Comparison of ENCODE assay signal across 9 mouse cellular contexts in the genomic region with DNA sequence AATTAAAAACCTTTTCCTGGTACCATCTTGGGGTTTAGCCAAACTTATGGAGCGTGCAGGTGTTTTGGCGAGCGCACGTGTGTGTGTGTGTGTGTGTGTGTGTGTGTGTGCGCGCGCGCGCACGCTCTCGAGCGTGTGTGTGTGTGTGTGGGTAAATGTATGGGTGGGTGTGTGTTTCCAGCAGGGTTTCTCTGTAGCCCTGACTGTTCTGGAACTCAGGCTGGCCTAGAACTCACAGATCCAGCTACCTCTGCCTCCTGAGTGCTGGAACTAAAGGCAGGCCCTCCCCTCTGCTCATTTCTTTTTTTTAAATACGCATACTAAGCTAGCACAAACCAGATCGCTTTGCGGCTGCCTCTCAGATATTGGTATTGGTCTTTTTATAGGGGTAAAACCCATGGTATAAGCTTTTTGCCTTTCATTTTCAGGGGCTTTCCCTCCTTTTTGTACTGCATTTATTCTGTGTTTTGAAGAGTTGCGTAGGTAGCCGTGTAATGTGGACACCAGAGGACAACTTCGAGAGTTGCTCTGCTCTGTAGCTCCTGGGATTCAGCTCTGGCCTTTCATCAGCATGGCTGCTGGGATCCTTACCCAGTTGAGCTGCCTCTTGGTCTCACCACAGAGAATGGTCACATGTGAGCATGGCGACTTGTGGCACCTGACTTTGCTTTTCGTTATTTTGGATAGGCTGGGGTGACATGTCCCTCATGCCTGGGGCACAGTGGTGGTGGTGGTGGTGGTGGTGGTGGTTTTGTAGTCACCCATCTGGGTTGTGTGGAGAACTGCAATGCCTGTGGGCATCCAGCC. TPM values are rescaled to one million over a fixed set of nuclear protein-coding genes. Genes with fewer than 3 reads are reported as not detected.
DNase-seq lines count a peak whose midpoint lies in the region; ATAC-seq and TF ChIP-seq lines count a peak whose summit lies in the region.
"Had no signal": no experiment of that assay in that cellular context is flagged by ENCODE, and none has a peak within 500 bp of the region (broad histone marks: within the 10 kb centered on the region; RNA-seq: fewer than 3 reads in every experiment).

No protein-coding gene starts in this region.

- H3K36me3 ChIP-seq in kidney, embryonic 14.5 days (ENCODE audit: control insufficient read depth, insufficient read depth, low read length) = no peaks in the 10 kb centered on the region
- H3K36me3 ChIP-seq in liver, embryonic 14.5 days (replicated peaks; ENCODE audit: control insufficient read depth, insufficient read depth, low read depth) = no peaks in the 10 kb centered on the region
- H3K36me3 ChIP-seq in forebrain, embryonic 10.5 days (replicated peaks) = no peaks in the 10 kb centered on the region

- ATAC-seq in kidney, embryonic 14.5 days (ENCODE audit: low FRiP score, low TSS enrichment) = no peak
- ATAC-seq in liver, embryonic 14.5 days (ENCODE audit: insufficient read depth) = no peak

- peak overlapping the region; percentile 6; the same call in 1 of the 2 replicates for H3K4me3 ChIP-seq in kidney, embryonic 14.5 days (ENCODE audit: low read length)
- peak overlapping the region; percentile 95 for H3K4me3 ChIP-seq in brown adipose tissue, adult 24 weeks (ENCODE audit: insufficient read depth, low read depth, low read length)
- no peak overlapping the region for H3K4me3 ChIP-seq in liver, embryonic 14.5 days (ENCODE audit: insufficient read depth in 1 of 2, low read depth in 2 of 2, low read length in 2 of 2)
- H3K4me3 ChIP-seq in forebrain, embryonic 10.5 days = no peak overlapping the region

- H3K9ac ChIP-seq in kidney, embryonic 14.5 days (ENCODE audit: low read depth, low read length) = no peak overlapping the region
- no peak overlapping the region for H3K9ac ChIP-seq in liver, embryonic 14.5 days (replicated peaks)

- no peak for TF ChIP-seq EP300 in liver, embryonic 14.5 days (IDR thresholded peaks at IDR 0.05; ENCODE audit: low read depth)

- H3K27ac ChIP-seq in kidney, embryonic 14.5 days (ENCODE audit: low read depth, low read length) = no peak overlapping the region
- peak overlapping the region; percentile 70 for H3K27ac ChIP-seq in brown adipose tissue, adult 24 weeks (replicated peaks; ENCODE audit: low read depth, low read length)
- no peak overlapping the region for H3K27ac ChIP-seq in liver, embryonic 14.5 days
- H3K27ac ChIP-seq in forebrain, embryonic 10.5 days = no peak overlapping the region

- H3K4me2 ChIP-seq in kidney, embryonic 14.5 days (replicated peaks; ENCODE audit: low read depth, low read length) = no peak overlapping the region; the same call in 1 of the 2 replicates
- H3K4me2 ChIP-seq in liver, embryonic 14.5 days (ENCODE audit: low read depth) = 0 out of 2 replicates have a peak overlapping the region, but pooled peaks have one; percentile 11

- WGBS in kidney, embryonic 14.5 days = 93% methylated on average over 20 of the region's 20 CpGs
- WGBS in liver, embryonic 14.5 days (ENCODE audit: insufficient replicate concordance) = 82% methylated on average over 20 of the region's 20 CpGs
- 90% methylated on average over 20 of the region's 20 CpGs for WGBS in forebrain, embryonic 10.5 days

- no peaks in the 10 kb centered on the region; the same call in 1 of the 2 replicates for H3K4me1 ChIP-seq in kidney, embryonic 14.5 days (ENCODE audit: control insufficient read depth, insufficient read depth, low read length)
- no peaks in the 10 kb centered on the region for H3K4me1 ChIP-seq in brown adipose tissue, adult 24 weeks (ENCODE audit: control insufficient read depth, insufficient read depth, insufficient read length, low read length)
- peaks cover 0 to 9% of the 10 kb centered on the region in 2 experiments; a peak in 2 of 4 replicates for H3K4me1 ChIP-seq in liver, embryonic 14.5 days (replicated peaks; ENCODE audit: control insufficient read depth in 2 of 2, insufficient read depth in 2 of 2, low read length in 1 of 2)
- H3K4me1 ChIP-seq in forebrain, embryonic 10.5 days = peaks cover 28% of the 10 kb centered on the region

- DNase-seq in kidney, postnatal 36 days = no peak
- DNase-seq in CD4-positive, CD25-positive, alpha-beta regulatory T cell, adult 2 months (ENCODE audit: low read depth, low spot score) = peak; percentile 75
- no peak for DNase-seq in liver, embryonic 14.5 days (ENCODE audit: low read depth in 3 of 3, low spot score in 3 of 3)
- DNase-seq in right cerebral cortex, postnatal 4 days = no peak
- no peak for DNase-seq in forebrain, embryonic 10.5 days (ENCODE audit: extremely low spot score, low spot score)
- DNase-seq in ovary, postnatal 36 days (ENCODE audit: low spot score) = no peak
- DNase-seq: cerebellum, adult 8-10 months had no signal

- H3K27me3 ChIP-seq in kidney, embryonic 14.5 days (ENCODE audit: control insufficient read depth, insufficient read depth, low read length) = peaks cover 25% of the 10 kb centered on the region
- H3K27me3 ChIP-seq in liver, embryonic 14.5 days (ENCODE audit: control insufficient read depth, insufficient read depth, low read length) = peaks cover 29% of the 10 kb centered on the region
- H3K27me3 ChIP-seq in forebrain, embryonic 10.5 days (ENCODE audit: poor library complexity, severe bottlenecking) = peaks cover 67% of the 10 kb centered on the region

- no peak for TF ChIP-seq CTCF in liver, embryonic 14.5 days (IDR thresholded peaks at IDR 0.05; ENCODE audit: low read depth)

- no peaks in the 10 kb centered on the region for H3K9me3 ChIP-seq in kidney, embryonic 14.5 days (ENCODE audit: control insufficient read depth, low read length)
- no peaks in the 10 kb centered on the region for H3K9me3 ChIP-seq in liver, embryonic 14.5 days (ENCODE audit: control insufficient read depth, low read length)
- H3K9me3 ChIP-seq in forebrain, embryonic 10.5 days = no peaks in the 10 kb centered on the region

RNA-seq across cellular contexts. Expression of gene Klf2, which starts 3.0 kb away (rescaled TPM):
- polyA plus RNA-seq in kidney, embryonic 14.5 days (2014; fragmentation: Nextera tagmentation; extraction: Ambion mirVana) = 12.1 and 13.9 TPM in 2 replicates
- polyA plus RNA-seq in brown adipose tissue, adult 24 weeks (2012; ENCODE audit: insufficient read depth, insufficient read length, missing spikeins) = 30.6 and 88.0 TPM in 2 replicates
- 2.9 and 3.4 TPM in 2 replicates for polyA plus RNA-seq in liver, embryonic 14.5 days (2012; rRNA removed)
- polyA plus RNA-seq in liver, embryonic 14.5 days (2014; fragmentation: Nextera tagmentation; extraction: Ambion mirVana) = 2.0 and 2.6 TPM in 2 replicates
- 2.6 and 3.0 TPM in 2 replicates for polyA plus RNA-seq in forebrain, embryonic 10.5 days (2016; fragmentation: Nextera tagmentation; extraction: Ambion mirVana)

RNA-seq across cellular contexts. Expression of gene Gm10282, which starts 16.8 kb away (rescaled TPM):
- 32.7 and 38.4 TPM in 2 replicates for polyA plus RNA-seq in kidney, embryonic 14.5 days (2014; fragmentation: Nextera tagmentation; extraction: Ambion mirVana)
- polyA plus RNA-seq in brown adipose tissue, adult 24 weeks (2012; ENCODE audit: insufficient read depth, insufficient read length, missing spikeins) = not detected in 2 replicates
- 0.83 and 7.4 TPM in 2 replicates for polyA plus RNA-seq in liver, embryonic 14.5 days (2012; rRNA removed)
- 7.3 and 8.0 TPM in 2 replicates for polyA plus RNA-seq in liver, embryonic 14.5 days (2014; fragmentation: Nextera tagmentation; extraction: Ambion mirVana)
- polyA plus RNA-seq in forebrain, embryonic 10.5 days (2016; fragmentation: Nextera tagmentation; extraction: Ambion mirVana) = 36.7 and 41.7 TPM in 2 replicates

Comparison
In these comparisons a context has a peak if more than half of its experiments do, and no peak if none do; other contexts are left out.
1. H3K4me3 ChIP-seq: peak in kidney, embryonic 14.5 days (single experiment) and brown adipose tissue, adult 24 weeks (single experiment); none in liver, embryonic 14.5 days (0 of 2) and forebrain, embryonic 10.5 days (single experiment).